Mouse (Mus musculus) T-helper 2 cell (primary cell): ENCODE data around the gene Serpina3a.

Experiments used
- in situ Hi-C: fragments of 300-600 bp; cut with MboI, MseI; formaldehyde crosslinking; loops from one replicate; pipeline ENCODE4 v1.15.1; 2025; ENCODE audit warnings: high pct_unique_total_duplicates

The Serpina3a gene

GRCm38 (mm10) chr12:104142427-104142826 is 29.9 kb downstream of the Serpina3a start:
- in situ Hi-C loops, result no loop called here

GRCm38 (mm10) chr12:104143286-104143685 is 30.8 kb downstream of the Serpina3a start:
- in situ Hi-C loops, result no loop called here

GRCm38 (mm10) chr12:104145571-104145970 is 33.0 kb downstream of the Serpina3a start:
- in situ Hi-C loops, result no loop called here

GRCm38 (mm10) chr12:104151989-104152388 is 39.5 kb downstream of the Serpina3a start:
- in situ Hi-C loops, result no loop called here

DNA sequence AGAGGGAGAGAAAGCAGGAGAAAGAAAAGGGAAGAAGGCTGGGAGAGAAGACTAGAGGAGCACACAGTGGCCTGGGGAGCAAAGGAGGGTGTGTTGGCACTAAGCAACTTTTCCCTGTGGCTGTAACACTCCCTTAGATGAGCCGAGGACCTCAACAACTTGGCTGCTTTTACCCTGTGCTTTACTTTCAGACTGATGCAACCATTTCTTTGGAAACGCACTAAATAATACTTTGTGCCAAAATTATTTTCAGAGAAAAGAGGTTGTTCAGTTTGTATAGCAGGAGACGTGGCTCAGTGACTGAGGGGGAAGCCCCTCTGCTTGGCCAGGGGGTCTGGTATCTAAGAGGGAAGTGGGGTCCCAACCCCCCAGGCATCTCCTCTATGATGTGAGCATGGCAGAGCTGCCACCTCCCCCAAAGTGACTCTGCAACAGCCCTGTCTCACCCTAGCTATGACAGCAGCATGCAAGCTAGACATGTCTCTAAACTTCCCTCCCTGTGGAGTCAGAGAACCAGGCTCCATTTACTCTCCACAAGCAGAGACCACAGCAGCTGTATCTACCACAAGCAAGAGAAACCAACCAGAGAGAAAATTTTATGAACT is 40.6 kb downstream of the Serpina3a start:
- in situ Hi-C loops, result no loop called here

- in situ Hi-C loops, result no loop called here
Measured at GRCm38 (mm10) chr12:104153656-104154055, 41.1 kb downstream of the Serpina3a start, which contains the start of gene Serpina3c. Gene Serpina3c, minus strand, starts transcription at chr12:104153870.
